In genomic region chr13:80951327-80951726, GRCm38 (mm10) we compare ENCODE assay signal across 12 mouse cellular contexts.
DNase-seq lines count a peak whose midpoint lies in the region; ATAC-seq and TF ChIP-seq lines count a peak whose summit lies in the region.
"Had no signal": no experiment of that assay in that cellular context is flagged by ENCODE, and none has a peak within 500 bp of the region (broad histone marks: within the 10 kb centered on the region; RNA-seq: fewer than 3 reads in every experiment).

No protein-coding gene starts in this region.

- no peaks in the 10 kb centered on the region for H3K27me3 ChIP-seq in kidney, embryonic 16.5 days (ENCODE audit: insufficient read depth, low read length)
- H3K27me3 ChIP-seq in lung, postnatal 0 days (replicated peaks; ENCODE audit: insufficient read depth, low read length), result no peaks in the 10 kb centered on the region
- H3K27me3 ChIP-seq: CH12.LX; liver, embryonic 13.5 days had no signal

- intact Hi-C loops in left cerebral cortex, postnatal 4 days (cut with DNase I), result no loop called here

- H3K4me2 ChIP-seq in kidney, embryonic 16.5 days (replicated peaks; ENCODE audit: low read depth, low read length), result no peak overlapping the region
- H3K4me2 ChIP-seq in lung, postnatal 0 days (replicated peaks; ENCODE audit: low read depth, low read length), result no peak overlapping the region
- H3K4me2 ChIP-seq: liver, embryonic 13.5 days had no signal

- ATAC-seq in kidney, embryonic 16.5 days (ENCODE audit: low FRiP score, low TSS enrichment), result no peak
- ATAC-seq in lung, postnatal 0 days, result peak; percentile 67
- ATAC-seq: intestine, postnatal 0 days had no signal

- H3K4me1 ChIP-seq in kidney, embryonic 16.5 days (ENCODE audit: insufficient read depth, low read length), result 0 out of 2 replicates have a peak, but pooled peaks cover 2% of the 10 kb centered on the region
- H3K4me1 ChIP-seq in lung, postnatal 0 days (ENCODE audit: insufficient read depth, low read depth, low read length), result no peaks in the 10 kb centered on the region
- H3K4me1 ChIP-seq: liver, embryonic 13.5 days had no signal

- no peak for TF ChIP-seq CTCF in lung, postnatal 0 days (IDR thresholded peaks at IDR 0.05)

- H3K9ac ChIP-seq in kidney, embryonic 16.5 days (replicated peaks; ENCODE audit: low read length), result no peak overlapping the region
- no peak overlapping the region for H3K9ac ChIP-seq in lung, postnatal 0 days (replicated peaks; ENCODE audit: low read depth)
- H3K9ac ChIP-seq: liver, embryonic 13.5 days had no signal

- no peak overlapping the region for H3K4me3 ChIP-seq in kidney, embryonic 16.5 days (ENCODE audit: low read length)
- no peak overlapping the region for H3K4me3 ChIP-seq in lung, postnatal 0 days (ENCODE audit: low read depth, low read length)
- H3K4me3 ChIP-seq: liver, embryonic 13.5 days had no signal

- 86% methylated on average over 3 of the region's 3 CpGs for WGBS in kidney, embryonic 16.5 days
- 64% methylated on average over 3 of the region's 3 CpGs for WGBS in lung, postnatal 0 days

- TF ChIP-seq EP300 in lung, postnatal 0 days (IDR thresholded peaks at IDR 0.05), result peak; percentile 49

- DNase-seq in kidney, adult 11 months, result peak; percentile 29
- DNase-seq in adipocyte (ENCODE audit: low spot score), result peak; percentile 87
- peak; percentile 76 for DNase-seq in gastrocnemius, postnatal 25 days
- peak; percentile 82 for DNase-seq in lung, postnatal 0 days (ENCODE audit: low spot score)
- no peak for DNase-seq in frontal cortex, adult 2 months (ENCODE audit: extremely low spot score in 1 of 2, low spot score in 1 of 2)
- DNase-seq in left cerebral cortex, postnatal 4 days, result no peak
- DNase-seq in urinary bladder, adult 2 months (ENCODE audit: low spot score), result no peak
- DNase-seq: cerebellum, adult 2 months; liver, embryonic 13.5 days had no signal

- no peaks in the 10 kb centered on the region for H3K36me3 ChIP-seq in kidney, embryonic 16.5 days (ENCODE audit: insufficient read depth, low read length)
- no peaks in the 10 kb centered on the region for H3K36me3 ChIP-seq in lung, postnatal 0 days (ENCODE audit: insufficient read depth, low read length)
- H3K36me3 ChIP-seq: liver, embryonic 13.5 days had no signal

- no peak overlapping the region for H3K27ac ChIP-seq in kidney, embryonic 16.5 days (ENCODE audit: low read length)
- peak overlapping the region; percentile 38 for H3K27ac ChIP-seq in lung, postnatal 0 days (ENCODE audit: low read length)
- H3K27ac ChIP-seq: liver, embryonic 13.5 days had no signal

- no peaks in the 10 kb centered on the region for H3K9me3 ChIP-seq in kidney, embryonic 16.5 days (ENCODE audit: low read length)
- H3K9me3 ChIP-seq in lung, postnatal 0 days (ENCODE audit: low read length), result no peaks in the 10 kb centered on the region
- H3K9me3 ChIP-seq: liver, embryonic 13.5 days had no signal

Comparison
In these comparisons a context has a peak if more than half of its experiments do, and no peak if none do; other contexts are left out.
1. DNase-seq: peak in kidney, adult 11 months (single experiment), adipocyte (single experiment), gastrocnemius, postnatal 25 days (single experiment) and lung, postnatal 0 days (single experiment); none in frontal cortex, adult 2 months (0 of 2), left cerebral cortex, postnatal 4 days (single experiment) and urinary bladder, adult 2 months (single experiment).